Mouse (Mus musculus) heart, embryonic 15.5 days (tissue): ENCODE measurements at regions not wholly inside any gene's neighbourhood (a gene's known extent, or its start where the extent isn't known, plus 50 kb on each side); places are given as distances from the start of the nearest gene placed in this dataset.

Experiments
- ATAC-seq: fragments of 200-750 bp; cut with Nextera tagmentation; replicated peaks from 2 replicates; pipeline ENCODE4 v1.8.0; 2017; ENCODE audit warnings: low read depth, moderate TSS enrichment; ENCODE audit not compliant: insufficient number of reproducible peaks, insufficient read depth, low FRiP score
- H3K27ac ChIP-seq: fragments of 300-500 bp; sonication (generic); 2 replicates; pipeline ENCODE4 v1.5.1; 2015; ENCODE audit warnings: mild to moderate bottlenecking, inconsistent platforms
- H3K27me3 ChIP-seq: fragments of 300-500 bp; sonication (generic); 2 replicates; pipeline ENCODE4 v1.6.1; 2015; ENCODE audit warnings: inconsistent platforms
- H3K36me3 ChIP-seq: fragments of 300-500 bp; sonication (generic); 2 replicates; pipeline ENCODE4 v1.6.1; 2015; ENCODE audit warnings: mild to moderate bottlenecking, inconsistent platforms
- H3K4me1 ChIP-seq: fragments of 300-500 bp; sonication (generic); replicated peaks from 2 replicates; pipeline ENCODE4 v1.6.1; 2015; ENCODE audit warnings: inconsistent platforms
- H3K4me2 ChIP-seq: fragments of 300-500 bp; sonication (generic); 2 replicates; pipeline ENCODE4 v1.6.1; 2015; ENCODE audit warnings: inconsistent platforms, mild to moderate bottlenecking, moderate library complexity
- H3K4me3 ChIP-seq: fragments of 300-500 bp; sonication (generic); 2 replicates; pipeline ENCODE4 v1.5.1; 2015; ENCODE audit warnings: mild to moderate bottlenecking, inconsistent platforms
- H3K9ac ChIP-seq: fragments of 300-500 bp; sonication (generic); 2 replicates; pipeline ENCODE4 v1.6.1; 2015; ENCODE audit warnings: mild to moderate bottlenecking, inconsistent platforms
- H3K9me3 ChIP-seq: fragments of 300-500 bp; sonication (generic); replicated peaks from 2 replicates; pipeline ENCODE4 v1.6.1; 2016; ENCODE audit warnings: inconsistent platforms
- WGBS: fragments of 180-500 bp; shearing (Covaris S2); methylation state at CpG from one replicate; pipeline ENCODE4 v1.1.7; 2015; ENCODE audit warnings: mixed read lengths; 5-methylcytosine and 5-hydroxymethylcytosine counted together

DNA sequence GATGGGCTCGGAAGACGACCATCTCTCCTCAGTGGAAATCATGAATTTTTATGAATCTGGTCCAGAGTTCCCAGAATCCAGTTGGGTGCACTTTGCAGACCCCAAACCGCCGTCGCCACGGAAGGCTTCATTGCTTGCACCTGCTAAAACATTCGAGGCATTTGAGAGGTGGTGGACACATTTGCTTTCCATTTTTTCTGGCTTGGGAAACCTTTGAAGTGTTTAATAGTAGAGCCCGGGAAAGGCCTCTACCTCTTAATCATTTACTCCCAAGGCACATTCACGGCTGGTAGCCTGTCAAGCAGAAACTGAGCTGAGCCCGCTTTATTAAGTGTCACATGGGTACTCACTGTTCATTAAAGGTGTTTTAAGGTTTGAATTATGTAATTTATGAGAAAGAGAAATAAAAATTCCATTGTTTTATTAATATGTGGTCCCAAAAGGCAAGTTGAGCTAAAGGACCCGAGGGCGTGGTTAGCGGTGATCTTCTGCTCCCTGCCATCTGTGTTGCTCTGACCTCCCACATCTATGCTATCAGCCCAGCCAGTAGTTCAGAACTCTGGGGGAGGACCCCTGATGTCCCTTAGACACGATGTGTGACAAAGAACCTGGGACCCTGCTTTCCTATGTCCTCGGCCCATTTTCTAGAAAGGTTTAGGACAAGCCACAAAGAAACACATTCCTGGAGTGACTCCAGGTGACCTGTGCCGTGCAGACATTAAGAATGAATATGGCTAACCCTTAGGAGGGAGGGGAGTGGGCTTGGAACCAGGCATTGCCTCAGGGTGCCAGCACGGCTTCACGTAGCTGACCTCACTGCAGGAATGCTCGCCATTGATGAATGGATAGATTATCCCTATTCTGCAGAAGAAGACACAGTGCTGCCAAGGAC lies 227.9 kb downstream of the Emx2 start:
- Histone ChIP-seq H3K4me2 (no peak overlapping the region), H3K27me3 (no peaks in the 10 kb centered on the region), H3K9ac (no peak overlapping the region), H3K27ac (no peak overlapping the region), H3K4me1 (no peaks in the 10 kb centered on the region), H3K4me3 (no peak overlapping the region), H3K36me3 (no peaks in the 10 kb centered on the region), H3K9me3 (no peaks in the 10 kb centered on the region)
- WGBS = 78% methylated on average over 19 of the region's 19 CpGs
- no peak for ATAC-seq

DNA sequence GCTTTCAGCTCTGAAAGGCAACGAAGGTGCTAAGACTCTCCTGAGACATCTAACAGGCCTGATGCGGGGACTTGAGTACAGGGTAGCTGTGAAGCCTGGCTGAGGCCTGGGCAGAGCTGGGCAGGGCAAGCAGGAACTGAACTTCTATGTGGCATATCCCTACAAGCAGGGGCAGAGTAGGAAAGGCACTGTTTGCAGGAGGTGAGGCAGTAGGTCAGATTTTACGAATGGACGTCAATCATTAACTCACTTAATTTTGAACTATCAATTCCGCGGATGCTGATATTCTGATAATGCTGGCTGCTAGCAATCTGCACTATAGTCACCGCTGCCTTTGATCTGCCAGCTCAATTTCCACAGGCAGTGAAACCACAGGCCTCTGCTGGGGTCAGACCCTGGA lies 229.0 kb downstream of the Emx2 start:
- 83% methylated on average over 7 of the region's 7 CpGs for WGBS
- ATAC-seq = no peak

DNA sequence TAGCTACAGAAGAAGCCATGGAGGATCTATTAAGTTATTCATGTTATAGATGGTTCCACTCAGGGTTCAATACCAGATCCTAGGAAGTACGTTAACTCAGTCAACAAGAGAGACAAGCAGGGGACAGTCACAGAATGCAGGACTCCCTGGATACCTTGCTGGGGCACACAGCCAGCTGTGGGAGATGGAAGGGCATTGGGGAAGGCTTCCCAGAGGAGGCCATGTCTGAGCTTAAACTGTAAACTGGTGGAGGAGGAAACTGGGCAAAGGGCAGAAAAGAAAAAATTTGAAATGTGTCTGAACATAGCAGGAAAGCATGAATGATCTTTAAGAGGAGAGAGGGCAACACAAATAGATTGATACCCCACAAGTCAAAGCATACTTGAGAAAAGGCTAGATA lies 229.5 kb downstream of the Emx2 start:
- WGBS = 85% methylated on average over 1 of the region's 1 CpGs
- no peak overlapping the region for H3K4me2 ChIP-seq
- H3K36me3 ChIP-seq = no peaks in the 10 kb centered on the region
- ATAC-seq = no peak
- H3K4me1 ChIP-seq = no peaks in the 10 kb centered on the region
- no peak overlapping the region for H3K9ac ChIP-seq
- H3K4me3 ChIP-seq = no peak overlapping the region
- no peaks in the 10 kb centered on the region for H3K9me3 ChIP-seq
- H3K27ac ChIP-seq = no peak overlapping the region
- no peaks in the 10 kb centered on the region for H3K27me3 ChIP-seq

More for the DNA sequence above, 229.0 kb downstream of the Emx2 start:
- Histone ChIP-seq H3K9me3 (no peaks in the 10 kb centered on the region), H3K4me2 (no peak overlapping the region), H3K36me3 (no peaks in the 10 kb centered on the region), H3K9ac (no peak overlapping the region), H3K27me3 (no peaks in the 10 kb centered on the region), H3K4me3 (no peak overlapping the region), H3K27ac (no peak overlapping the region), H3K4me1 (no peaks in the 10 kb centered on the region)

DNA sequence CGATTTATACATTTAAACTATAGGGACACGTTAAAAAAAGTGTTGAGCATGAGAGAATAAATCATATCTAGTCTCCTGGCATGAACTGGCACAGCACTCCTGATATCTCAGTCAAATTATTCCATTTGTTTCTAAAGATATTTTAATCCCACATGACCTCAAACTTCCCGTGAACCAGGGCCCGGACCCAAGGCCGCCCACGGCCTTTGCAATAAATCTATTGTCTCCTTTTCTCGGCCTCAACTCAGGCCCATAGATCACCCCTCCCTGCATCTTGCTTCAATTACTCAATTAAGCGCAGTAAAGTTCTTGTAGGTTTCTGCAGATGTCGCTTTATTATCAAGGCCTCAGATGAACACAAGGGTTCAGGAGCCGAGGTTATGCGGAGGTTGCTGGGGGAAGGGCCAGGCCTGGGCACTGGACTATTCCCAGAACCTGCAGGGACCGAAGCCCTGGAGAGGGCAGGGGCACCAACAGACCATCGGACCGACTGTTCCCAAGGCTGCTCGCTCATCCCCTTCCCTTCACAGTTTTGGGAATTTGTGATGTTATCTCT lies 233.4 kb downstream of the Emx2 start:
- no peaks in the 10 kb centered on the region for H3K36me3 ChIP-seq
- no peaks in the 10 kb centered on the region for H3K4me1 ChIP-seq
- H3K4me3 ChIP-seq = no peak overlapping the region
- ATAC-seq = no peak
- 76% methylated on average over 15 of the region's 15 CpGs for WGBS
- no peak overlapping the region for H3K27ac ChIP-seq
- H3K9ac ChIP-seq = no peak overlapping the region
- H3K27me3 ChIP-seq = no peaks in the 10 kb centered on the region
- no peaks in the 10 kb centered on the region for H3K9me3 ChIP-seq
- no peak overlapping the region for H3K4me2 ChIP-seq

DNA sequence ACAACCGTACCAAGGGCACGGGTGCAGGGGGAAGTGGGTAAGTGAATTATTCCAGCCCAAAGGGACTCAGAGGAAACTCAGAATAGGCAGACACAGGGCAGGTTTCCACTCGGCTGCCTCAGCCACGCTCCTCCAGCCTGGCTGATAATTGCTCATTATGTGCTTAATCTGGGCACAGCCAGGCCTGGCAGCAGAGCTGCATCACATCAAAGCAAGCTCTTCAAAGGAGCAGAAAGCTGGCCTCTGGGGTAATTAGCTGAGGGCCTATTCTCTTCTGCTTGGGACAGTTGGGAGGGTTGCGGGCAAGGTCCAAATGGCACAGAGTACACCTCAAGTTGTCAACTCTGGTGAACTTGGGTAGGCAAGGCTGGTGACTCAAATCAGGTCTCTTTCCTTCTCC lies 239.5 kb downstream of the Emx2 start:
- H3K27me3 ChIP-seq = no peaks in the 10 kb centered on the region
- no peaks in the 10 kb centered on the region for H3K4me1 ChIP-seq
- WGBS = 62% methylated on average over 5 of the region's 5 CpGs
- no peak overlapping the region for H3K4me3 ChIP-seq
- no peak overlapping the region for H3K9ac ChIP-seq
- no peaks in the 10 kb centered on the region for H3K9me3 ChIP-seq
- ATAC-seq = no peak
- no peaks in the 10 kb centered on the region for H3K36me3 ChIP-seq
- H3K4me2 ChIP-seq = no peak overlapping the region
- no peak overlapping the region for H3K27ac ChIP-seq

DNA sequence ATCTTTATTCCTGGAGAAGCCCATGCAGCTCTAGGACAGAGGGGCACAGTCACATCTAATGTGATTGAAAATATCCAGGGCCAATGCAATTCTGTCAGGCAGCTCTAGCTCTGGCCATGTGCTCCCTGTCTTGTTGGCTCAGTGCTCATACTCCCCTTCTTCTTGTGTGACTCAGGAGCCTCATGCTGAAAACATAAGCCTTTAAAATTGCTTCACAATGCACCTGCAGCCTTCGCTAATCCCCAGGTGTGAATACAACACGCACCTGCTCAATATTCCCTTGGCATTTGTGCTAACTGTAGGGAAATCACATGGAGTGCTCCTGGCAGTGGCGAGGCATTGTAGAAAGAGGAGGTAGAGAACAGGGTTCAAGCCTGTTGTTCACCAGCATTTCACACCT lies 242.0 kb downstream of the Emx2 start:
- ATAC-seq = no peak
- no peak overlapping the region for H3K4me2 ChIP-seq
- no peak overlapping the region for H3K4me3 ChIP-seq
- H3K27me3 ChIP-seq = no peaks in the 10 kb centered on the region
- 60% methylated on average over 3 of the region's 3 CpGs for WGBS
- no peak overlapping the region for H3K27ac ChIP-seq
- no peak overlapping the region for H3K9ac ChIP-seq
- no peaks in the 10 kb centered on the region for H3K9me3 ChIP-seq
- H3K36me3 ChIP-seq = no peaks in the 10 kb centered on the region
- H3K4me1 ChIP-seq = no peaks in the 10 kb centered on the region

DNA sequence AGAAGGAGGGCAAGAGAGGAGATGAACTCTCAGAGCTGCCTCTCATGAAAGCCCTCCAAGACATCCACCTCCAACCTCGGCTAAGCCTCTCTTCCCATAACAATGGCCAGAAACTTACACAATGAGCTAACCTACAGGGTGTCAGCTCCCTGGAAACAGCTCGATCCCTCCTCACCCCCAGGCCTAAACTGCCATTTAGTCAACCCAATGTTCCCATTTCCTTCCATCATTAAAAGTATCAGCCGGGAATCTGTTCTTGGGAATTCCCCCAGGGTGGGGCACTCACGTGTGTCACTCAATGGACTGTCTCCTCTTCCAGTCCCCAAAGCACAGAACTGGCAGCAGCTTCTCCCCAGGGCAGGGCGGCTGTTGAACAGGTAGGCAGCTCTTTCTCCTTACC lies 236.3 kb downstream of the Rab11fip2 start:
- ATAC-seq = no peak
- H3K4me2 ChIP-seq = no peak overlapping the region

DNA sequence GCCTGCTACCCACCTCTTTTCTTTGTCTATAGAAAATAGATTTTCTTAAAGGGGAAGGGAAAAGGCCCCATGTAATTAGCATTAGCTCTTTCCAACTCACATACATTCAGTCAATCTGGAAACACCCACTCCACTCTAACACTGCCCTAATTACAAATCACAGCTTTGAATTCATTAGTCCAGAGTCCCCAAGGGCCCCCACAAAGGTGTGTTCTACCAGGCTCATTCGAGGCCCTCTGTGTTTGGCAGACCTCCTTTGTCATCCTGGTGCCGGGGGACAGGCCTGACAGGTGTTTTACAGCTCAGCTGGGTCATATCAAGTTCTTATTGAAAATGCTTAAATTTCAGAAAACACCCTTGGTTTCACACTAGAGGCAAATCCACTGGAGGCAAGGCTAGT lies 234.3 kb downstream of the Rab11fip2 start:
- no peak overlapping the region for H3K9ac ChIP-seq
- H3K27me3 ChIP-seq = no peaks in the 10 kb centered on the region
- no peak overlapping the region for H3K4me3 ChIP-seq
- H3K4me1 ChIP-seq = no peaks in the 10 kb centered on the region
- H3K36me3 ChIP-seq = no peaks in the 10 kb centered on the region
- H3K4me2 ChIP-seq = no peak overlapping the region
- no peaks in the 10 kb centered on the region for H3K9me3 ChIP-seq
- WGBS = 57% methylated on average over 2 of the region's 2 CpGs
- no peak overlapping the region for H3K27ac ChIP-seq
- ATAC-seq = no peak

More for the DNA sequence above, 236.3 kb downstream of the Rab11fip2 start:
- Histone ChIP-seq H3K9me3 (no peaks in the 10 kb centered on the region), H3K4me1 (no peaks in the 10 kb centered on the region), H3K4me3 (no peak overlapping the region), H3K27ac (no peak overlapping the region), H3K9ac (no peak overlapping the region), H3K36me3 (no peaks in the 10 kb centered on the region), H3K27me3 (no peaks in the 10 kb centered on the region)
- 62% methylated on average over 5 of the region's 5 CpGs for WGBS

DNA sequence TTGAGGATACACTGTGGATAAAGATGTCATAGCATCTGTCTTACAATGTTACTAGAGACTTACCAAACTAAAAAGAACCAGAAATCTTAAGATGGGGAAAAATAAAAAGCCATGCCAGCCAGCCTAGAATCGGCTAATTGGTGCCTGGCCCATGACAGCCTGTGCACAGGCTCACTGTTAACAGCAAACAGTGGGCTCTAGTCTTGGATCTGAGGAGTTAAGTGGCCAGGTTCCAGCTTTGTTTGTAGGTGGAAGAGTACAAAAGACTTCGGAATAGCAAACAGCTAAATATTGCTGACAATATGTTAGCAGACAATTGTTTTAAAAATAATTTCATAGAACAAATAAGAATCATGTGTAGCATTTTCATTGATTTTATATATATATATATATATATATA lies 228.4 kb downstream of the Rab11fip2 start:
- H3K36me3 ChIP-seq = no peaks in the 10 kb centered on the region
- H3K27me3 ChIP-seq = peaks cover 12% of the 10 kb centered on the region; the same call in 1 of the 2 replicates
- no peak overlapping the region for H3K9ac ChIP-seq
- no peaks in the 10 kb centered on the region for H3K4me1 ChIP-seq
- 88% methylated on average over 2 of the region's 2 CpGs for WGBS
- no peak overlapping the region for H3K4me2 ChIP-seq
- H3K27ac ChIP-seq = no peak overlapping the region
- no peak for ATAC-seq
- H3K4me3 ChIP-seq = no peak overlapping the region
- no peaks in the 10 kb centered on the region for H3K9me3 ChIP-seq

DNA sequence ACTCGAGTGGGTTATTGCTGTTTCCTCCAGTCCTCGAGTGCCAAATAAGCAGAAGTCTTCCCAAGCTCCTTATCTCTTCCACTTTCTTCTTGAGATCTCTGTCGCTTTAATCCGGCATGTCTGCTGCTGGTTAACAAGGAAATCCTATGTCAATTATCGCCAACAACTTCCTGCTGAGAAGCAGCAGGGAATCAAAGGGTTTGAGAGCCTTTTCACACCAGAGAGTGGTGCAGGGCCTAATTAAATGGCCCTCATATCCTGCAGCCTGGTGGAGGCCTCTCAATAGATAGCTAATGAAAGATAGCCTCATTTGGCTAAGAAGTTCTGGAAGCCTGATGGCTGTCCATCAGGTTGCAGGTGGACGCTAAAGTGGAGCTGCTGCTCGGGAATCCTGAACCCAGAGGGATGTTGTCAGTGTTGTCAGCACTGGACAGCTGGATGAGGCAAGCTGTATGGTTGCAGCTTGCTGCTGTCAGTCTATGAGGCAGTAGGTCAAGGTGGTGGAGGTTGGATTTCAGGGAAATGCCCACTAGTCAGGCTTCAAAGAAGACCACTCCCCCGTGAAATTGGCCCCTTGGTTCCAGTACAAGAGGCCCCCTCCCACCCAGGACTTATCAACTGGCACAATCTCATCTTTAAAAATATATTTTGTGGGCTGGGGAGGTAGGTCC lies 225.5 kb downstream of the Rab11fip2 start:
- Histone ChIP-seq H3K27me3 (peaks cover 12% of the 10 kb centered on the region; the same call in 1 of the 2 replicates), H3K4me2 (no peak overlapping the region), H3K27ac (no peak overlapping the region), H3K36me3 (no peaks in the 10 kb centered on the region), H3K4me3 (no peak overlapping the region), H3K4me1 (no peaks in the 10 kb centered on the region), H3K9me3 (no peaks in the 10 kb centered on the region), H3K9ac (no peak overlapping the region)
- 9% methylated on average over 8 of the region's 8 CpGs for WGBS
- ATAC-seq = no peak

DNA sequence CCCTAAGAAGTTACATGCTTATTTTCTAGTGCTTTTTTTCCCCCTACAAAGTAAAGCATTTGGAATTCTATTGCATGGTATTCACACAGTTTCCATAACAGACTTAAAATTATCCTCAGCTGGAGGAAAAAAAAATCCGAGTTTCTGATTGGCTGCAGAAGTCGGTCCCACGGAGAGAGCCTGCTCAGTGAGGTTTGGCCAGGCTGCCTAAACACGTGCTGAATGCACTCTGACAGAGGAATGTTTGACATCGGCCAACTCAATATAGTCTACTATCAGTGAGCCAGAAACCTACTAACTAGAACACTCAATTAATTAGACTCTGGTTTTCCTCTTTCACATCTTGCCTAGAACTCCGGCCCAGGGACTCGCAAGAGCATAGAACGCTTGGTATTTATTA lies 204.9 kb downstream of the Rab11fip2 start:
- 56% methylated on average over 8 of the region's 8 CpGs for WGBS
- no peak overlapping the region for H3K4me3 ChIP-seq

More for the DNA sequence above, 204.9 kb downstream of the Rab11fip2 start:
- ATAC-seq = no peak
- Histone ChIP-seq H3K27me3 (no peaks in the 10 kb centered on the region), H3K9ac (no peak overlapping the region), H3K36me3 (no peaks in the 10 kb centered on the region), H3K27ac (no peak overlapping the region), H3K4me1 (no peaks in the 10 kb centered on the region), H3K9me3 (no peaks in the 10 kb centered on the region), H3K4me2 (no peak overlapping the region)
